Mouse (Mus musculus) large intestine, adult 2 months (tissue): ENCODE measurements around the gene Zscan4d. TPM values are rescaled to one million over a fixed set of nuclear protein-coding genes. Genes with fewer than 3 reads are reported as not detected.
"Not testable (repeated sequence)": the region's sequence is repeated elsewhere in the genome, so short reads cannot be mapped to it uniquely, and the experiment has no call there.

ENCODE experiments used
- DNase-seq: peaks from one replicate; pipeline ENCODE4 v3.0.0-alpha.2; 2012; ENCODE audit warnings: low read depth, low spot score
- WGBS: fragments of 180-500 bp; shearing (Covaris S2); methylation state at CpG from one replicate; pipeline ENCODE4 v1.1.7; 2018; 5-methylcytosine and 5-hydroxymethylcytosine counted together
- polyA plus RNA-seq: library from polyadenylated mRNA; depleted of rRNA; stranded (reverse); fragments of >200 nt; gene quantifications from 2 replicates; pipeline ENCODE4 v1.2.3, GENCODE M21; 2012; rRNA removed

Zscan4d gene
- polyA plus RNA-seq: not detected in 2 replicates

GRCm38 (mm10) chr7:11166059-11166458 lies at the start of gene Zscan4d:
Gene Zscan4d, minus strand, starts transcription at chr7:11166159.
- 86% methylated on average over 4 of the region's 4 CpGs for WGBS
- DNase-seq: not testable (repeated sequence)

GRCm38 (mm10) chr7:11158036-11158435 lies 7.9 kb downstream of the Zscan4d start:
- DNase-seq: not testable (repeated sequence)
- 51% methylated on average over 6 of the region's 6 CpGs for WGBS

Other genes starting within 250 kb of the Zscan4d start
- gene Zscan4c, start 160.4 kb downstream of the Zscan4d start, polyA plus RNA-seq: not detected in 2 replicates
- gene Zscan4-ps1, start 96.5 kb downstream of the Zscan4d start, polyA plus RNA-seq: not detected in 2 replicates
- gene Zscan4e, start 144.5 kb upstream of the Zscan4d start, polyA plus RNA-seq: not detected in 2 replicates
- not detected in 2 replicates for gene Zscan4f, start 231.8 kb upstream of the Zscan4d start, polyA plus RNA-seq